Mouse (Mus musculus): ENCODE data around the gene Robo1. TPM values are rescaled to one million over a fixed set of nuclear protein-coding genes. Genes with fewer than 3 reads are reported as not detected.
A peak's percentile ranks its signal among the peaks of the same experiment; 100 is the strongest.

Robo1 gene
- polyA plus RNA-seq, 1 experiment from 2014 or later, result 91.8 TPM

GRCm38 (mm10) chr16:72976849-72977576 lies 668.9 kb downstream of the Robo1 start:
- DNase-seq, result peak; percentile 46

GRCm38 (mm10) chr16:72979407-72980219 lies 671.5 kb downstream of the Robo1 start:
- peaks cover 15% of the 10 kb centered on the region for H3K36me3 ChIP-seq (ENCODE audit: control insufficient read depth, insufficient read depth, low read length)
- no peak overlapping the region for H3K9ac ChIP-seq (replicated peaks; ENCODE audit: low read length)
- H3K27me3 ChIP-seq (ENCODE audit: control insufficient read depth, insufficient read depth, low read length), result no peaks in the 10 kb centered on the region
- ATAC-seq (ENCODE audit: low FRiP score, low TSS enrichment), result peak; percentile 76
- no peak overlapping the region for H3K27ac ChIP-seq (replicated peaks; ENCODE audit: low read depth, low read length)
- H3K9me3 ChIP-seq (ENCODE audit: control insufficient read depth, low read length), result no peaks in the 10 kb centered on the region
- WGBS, result 29% methylated on average over 8 of the region's 8 CpGs
- H3K4me3 ChIP-seq (replicated peaks; ENCODE audit: low read depth, low read length), result no peak overlapping the region
- DNase-seq, result peak; percentile 93
- 0 out of 2 replicates have a peak, but pooled peaks cover 9% of the 10 kb centered on the region for H3K4me1 ChIP-seq (ENCODE audit: control insufficient read depth, insufficient read depth, low read length)
- no peak overlapping the region for H3K4me2 ChIP-seq (ENCODE audit: low read length)

More at GRCm38 (mm10) chr16:72976849-72977576, 668.9 kb downstream of the Robo1 start:
- H3K9ac ChIP-seq (replicated peaks; ENCODE audit: low read length), result no peak overlapping the region
- H3K4me1 ChIP-seq (ENCODE audit: control insufficient read depth, insufficient read depth, low read length), result 0 out of 2 replicates have a peak, but pooled peaks cover 9% of the 10 kb centered on the region
- no peaks in the 10 kb centered on the region for H3K27me3 ChIP-seq (ENCODE audit: control insufficient read depth, insufficient read depth, low read length)
- H3K4me2 ChIP-seq (ENCODE audit: low read length), result peak overlapping the region; percentile 26
- no peak overlapping the region for H3K4me3 ChIP-seq (replicated peaks; ENCODE audit: low read depth, low read length)
- peaks cover 20% of the 10 kb centered on the region for H3K36me3 ChIP-seq (ENCODE audit: control insufficient read depth, insufficient read depth, low read length)
- ATAC-seq (ENCODE audit: low FRiP score, low TSS enrichment), result peak; percentile 33; the same call in 1 of the 2 replicates
- WGBS, result 28% methylated on average over 19 of the region's 19 CpGs
- peak overlapping the region; percentile 21; the same call in 1 of the 2 replicates for H3K27ac ChIP-seq (replicated peaks; ENCODE audit: low read depth, low read length)
- H3K9me3 ChIP-seq (ENCODE audit: control insufficient read depth, low read length), result no peaks in the 10 kb centered on the region

GRCm38 (mm10) chr16:72990376-72991167 lies 682.5 kb downstream of the Robo1 start:
- ATAC-seq (ENCODE audit: low FRiP score, low TSS enrichment) (no peak), DNase-seq (no peak)
- no peaks in the 10 kb centered on the region for H3K9me3 ChIP-seq (ENCODE audit: control insufficient read depth, low read length)
- no peak overlapping the region for H3K4me2 ChIP-seq (ENCODE audit: low read length)
- H3K27me3 ChIP-seq (ENCODE audit: control insufficient read depth, insufficient read depth, low read length), result no peaks in the 10 kb centered on the region
- no peak overlapping the region for H3K4me3 ChIP-seq (replicated peaks; ENCODE audit: low read depth, low read length)
- peaks cover 12% of the 10 kb centered on the region; the same call in 1 of the 2 replicates for H3K36me3 ChIP-seq (ENCODE audit: control insufficient read depth, insufficient read depth, low read length)
- no peak overlapping the region for H3K9ac ChIP-seq (replicated peaks; ENCODE audit: low read length)
- 86% methylated on average over 21 of the region's 21 CpGs for WGBS
- H3K27ac ChIP-seq (replicated peaks; ENCODE audit: low read depth, low read length), result no peak overlapping the region
- H3K4me1 ChIP-seq (ENCODE audit: control insufficient read depth, insufficient read depth, low read length), result no peaks in the 10 kb centered on the region

- Histone ChIP-seq H3K27me3 (ENCODE audit: control insufficient read depth, insufficient read depth, low read length) (no peaks in the 10 kb centered on the region), H3K27ac (replicated peaks; ENCODE audit: low read depth, low read length) (no peak overlapping the region), H3K36me3 (ENCODE audit: control insufficient read depth, insufficient read depth, low read length) (peaks cover 15% of the 10 kb centered on the region; the same call in 1 of the 2 replicates), H3K9me3 (ENCODE audit: control insufficient read depth, low read length) (no peaks in the 10 kb centered on the region), H3K4me1 (ENCODE audit: control insufficient read depth, insufficient read depth, low read length) (peaks cover 5% of the 10 kb centered on the region; the same call in 1 of the 2 replicates), H3K9ac (replicated peaks; ENCODE audit: low read length) (no peak overlapping the region), H3K4me3 (replicated peaks; ENCODE audit: low read depth, low read length) (no peak overlapping the region), H3K4me2 (ENCODE audit: low read length) (no peak overlapping the region)
- no peak for DNase-seq
- no peak for ATAC-seq (ENCODE audit: low FRiP score, low TSS enrichment)
- WGBS, result 79% methylated on average over 8 of the region's 8 CpGs
These were observed 685.1 kb downstream of the Robo1 start for GRCm38 (mm10) chr16:72993189-72993588.

- H3K4me3 ChIP-seq (replicated peaks; ENCODE audit: low read depth, low read length), result no peak overlapping the region
- no peaks in the 10 kb centered on the region for H3K9me3 ChIP-seq (ENCODE audit: control insufficient read depth, low read length)
- no peak for ATAC-seq (ENCODE audit: low FRiP score, low TSS enrichment)
- no peak overlapping the region for H3K4me2 ChIP-seq (ENCODE audit: low read length)
- peaks cover 5% of the 10 kb centered on the region; the same call in 1 of the 2 replicates for H3K4me1 ChIP-seq (ENCODE audit: control insufficient read depth, insufficient read depth, low read length)
- WGBS, result 92% methylated on average over 10 of the region's 10 CpGs
- H3K36me3 ChIP-seq (ENCODE audit: control insufficient read depth, insufficient read depth, low read length), result peaks cover 15% of the 10 kb centered on the region; the same call in 1 of the 2 replicates
- no peak overlapping the region for H3K27ac ChIP-seq (replicated peaks; ENCODE audit: low read depth, low read length)
- DNase-seq, result no peak
- no peaks in the 10 kb centered on the region for H3K27me3 ChIP-seq (ENCODE audit: control insufficient read depth, insufficient read depth, low read length)
- H3K9ac ChIP-seq (replicated peaks; ENCODE audit: low read length), result no peak overlapping the region
These were observed 685.5 kb downstream of the Robo1 start for GRCm38 (mm10) chr16:72993594-72993993.

- peaks cover 5% of the 10 kb centered on the region; the same call in 1 of the 2 replicates for H3K4me1 ChIP-seq (ENCODE audit: control insufficient read depth, insufficient read depth, low read length)
- no peak overlapping the region for H3K4me2 ChIP-seq (ENCODE audit: low read length)
- WGBS, result 18% methylated on average over 8 of the region's 8 CpGs
- no peaks in the 10 kb centered on the region for H3K27me3 ChIP-seq (ENCODE audit: control insufficient read depth, insufficient read depth, low read length)
- 0 out of 2 replicates have a peak, but pooled peaks have one; percentile 24 for ATAC-seq (ENCODE audit: low FRiP score, low TSS enrichment)
- peaks cover 8% of the 10 kb centered on the region; the same call in 1 of the 2 replicates for H3K36me3 ChIP-seq (ENCODE audit: control insufficient read depth, insufficient read depth, low read length)
- no peak overlapping the region for H3K9ac ChIP-seq (replicated peaks; ENCODE audit: low read length)
- DNase-seq, result peak; percentile 89
- no peak overlapping the region for H3K4me3 ChIP-seq (replicated peaks; ENCODE audit: low read depth, low read length)
- H3K27ac ChIP-seq (replicated peaks; ENCODE audit: low read depth, low read length), result peak overlapping the region; percentile 57; the same call in 1 of the 2 replicates
- no peaks in the 10 kb centered on the region for H3K9me3 ChIP-seq (ENCODE audit: control insufficient read depth, low read length)
These were observed 687.3 kb downstream of the Robo1 start for GRCm38 (mm10) chr16:72995251-72995954.

- Histone ChIP-seq H3K9me3 (ENCODE audit: control insufficient read depth, low read length) (no peaks in the 10 kb centered on the region), H3K4me1 (ENCODE audit: control insufficient read depth, insufficient read depth, low read length) (peaks cover 5% of the 10 kb centered on the region; the same call in 1 of the 2 replicates), H3K27ac (replicated peaks; ENCODE audit: low read depth, low read length) (peak overlapping the region; percentile 57), H3K36me3 (ENCODE audit: control insufficient read depth, insufficient read depth, low read length) (peaks cover 4% of the 10 kb centered on the region; the same call in 1 of the 2 replicates), H3K27me3 (ENCODE audit: control insufficient read depth, insufficient read depth, low read length) (no peaks in the 10 kb centered on the region), H3K4me3 (replicated peaks; ENCODE audit: low read depth, low read length) (no peak overlapping the region), H3K9ac (replicated peaks; ENCODE audit: low read length) (peak overlapping the region; percentile 27; the same call in 1 of the 2 replicates), H3K4me2 (ENCODE audit: low read length) (no peak overlapping the region)
- 42% methylated on average over 10 of the region's 10 CpGs for WGBS
- ATAC-seq (ENCODE audit: low FRiP score, low TSS enrichment) (no peak), DNase-seq (peak; percentile 54)
These were observed 687.9 kb downstream of the Robo1 start for GRCm38 (mm10) chr16:72995955-72996535.

Data from midbrain, embryonic 14.5 days (tissue).